Mouse (Mus musculus): ENCODE data around the gene Cdh18. TPM values are rescaled to one million over a fixed set of nuclear protein-coding genes. Genes with fewer than 3 reads are reported as not detected.
"Not testable (repeated sequence)": the region's sequence is repeated elsewhere in the genome, so short reads cannot be mapped to it uniquely, and the experiment has no call there.

Cdh18 gene
- polyA plus RNA-seq (2015; fragmentation: Nextera tagmentation; extraction: Ambion mirVana) = 0.21 TPM in 1 of 2 replicates, not detected in the other

- WGBS = 59% methylated on average over 5 of the region's 5 CpGs
These were observed at the start of gene Cdh18 for GRCm38 (mm10) chr15:22548711-22549271. TSS of gene Cdh18 (plus strand) at chr15:22549022.

GRCm38 (mm10) chr15:22511271-22511670 is 37.6 kb upstream of the Cdh18 start:
- Histone ChIP-seq H3K36me3 (no peaks in the 10 kb centered on the region), H3K27ac (replicated peaks) (no peak overlapping the region), H3K4me1 (no peaks in the 10 kb centered on the region), H3K4me3 (no peak overlapping the region), H3K9me3 (no peaks in the 10 kb centered on the region), H3K27me3 (replicated peaks) (no peaks in the 10 kb centered on the region), H3K4me2 (no peak overlapping the region), H3K9ac (no peak overlapping the region)
- ATAC-seq (ENCODE audit: extremely low read depth, insufficient number of reproducible peaks, low FRiP score, low TSS enrichment) = no peak

More at GRCm38 (mm10) chr15:22548711-22549271, at the start of gene Cdh18:
- Histone ChIP-seq H3K4me2 (no peak within 1 kb of the TSS), H3K4me3 (no peak within 1 kb of the TSS), H3K36me3 (no peaks in the 10 kb centered on the region), H3K27ac (replicated peaks) (no peak within 1 kb of the TSS), H3K27me3 (replicated peaks) (no peaks in the 10 kb centered on the region), H3K4me1 (no peaks in the 10 kb centered on the region), H3K9me3 (no peaks in the 10 kb centered on the region), H3K9ac (no peak within 1 kb of the TSS)
- ATAC-seq (ENCODE audit: extremely low read depth, insufficient number of reproducible peaks, low FRiP score, low TSS enrichment) = no peak

GRCm38 (mm10) chr15:22535828-22536227 is 13.0 kb upstream of the Cdh18 start:
- WGBS = 44% methylated on average over 2 of the region's 2 CpGs
- Histone ChIP-seq H3K4me3 (no peak overlapping the region), H3K27me3 (replicated peaks) (no peaks in the 10 kb centered on the region), H3K36me3 (no peaks in the 10 kb centered on the region), H3K9ac (no peak overlapping the region), H3K9me3 (no peaks in the 10 kb centered on the region), H3K4me1 (no peaks in the 10 kb centered on the region), H3K27ac (replicated peaks) (no peak overlapping the region), H3K4me2 (no peak overlapping the region)
- ATAC-seq (ENCODE audit: extremely low read depth, insufficient number of reproducible peaks, low FRiP score, low TSS enrichment) = no peak

- no peak overlapping the region for H3K27ac ChIP-seq (replicated peaks)
- no peak overlapping the region for H3K4me3 ChIP-seq
- no peak overlapping the region for H3K9ac ChIP-seq
- H3K4me1 ChIP-seq = no peaks in the 10 kb centered on the region
- no peak overlapping the region for H3K4me2 ChIP-seq
- H3K36me3 ChIP-seq = no peaks in the 10 kb centered on the region
- 0 out of 2 replicates have a peak, but pooled peaks cover 6% of the 10 kb centered on the region for H3K9me3 ChIP-seq
- 9% methylated on average over 4 of the region's 4 CpGs for WGBS
- no peaks in the 10 kb centered on the region for H3K27me3 ChIP-seq (replicated peaks)
- ATAC-seq (ENCODE audit: extremely low read depth, insufficient number of reproducible peaks, low FRiP score, low TSS enrichment) = no peak
These were observed 29.3 kb downstream of the Cdh18 start for GRCm38 (mm10) chr15:22577974-22578616.

- Histone ChIP-seq H3K4me1 (no peaks in the 10 kb centered on the region), H3K9me3 (0 out of 2 replicates have a peak, but pooled peaks cover 6% of the 10 kb centered on the region), H3K9ac (no peak overlapping the region), H3K36me3 (no peaks in the 10 kb centered on the region), H3K4me2 (no peak overlapping the region), H3K4me3 (no peak overlapping the region), H3K27me3 (replicated peaks) (no peaks in the 10 kb centered on the region), H3K27ac (replicated peaks) (no peak overlapping the region)
- 21% methylated on average over 3 of the region's 3 CpGs for WGBS
- ATAC-seq (ENCODE audit: extremely low read depth, insufficient number of reproducible peaks, low FRiP score, low TSS enrichment) = no peak
These were observed 29.8 kb downstream of the Cdh18 start for GRCm38 (mm10) chr15:22578617-22578990.

- Histone ChIP-seq H3K27me3 (replicated peaks) (no peaks in the 10 kb centered on the region), H3K36me3 (no peaks in the 10 kb centered on the region), H3K4me1 (no peaks in the 10 kb centered on the region), H3K27ac (replicated peaks) (no peak overlapping the region), H3K9ac (no peak overlapping the region), H3K9me3 (no peaks in the 10 kb centered on the region), H3K4me2 (no peak overlapping the region), H3K4me3 (no peak overlapping the region)
- no peak for ATAC-seq (ENCODE audit: extremely low read depth, insufficient number of reproducible peaks, low FRiP score, low TSS enrichment)
- WGBS = 81% methylated on average over 1 of the region's 1 CpGs
These were observed 35.8 kb downstream of the Cdh18 start for GRCm38 (mm10) chr15:22584667-22585066.

- no peaks in the 10 kb centered on the region for H3K4me1 ChIP-seq
- no peaks in the 10 kb centered on the region for H3K9me3 ChIP-seq
- no peak overlapping the region for H3K4me3 ChIP-seq
- H3K9ac ChIP-seq = no peak overlapping the region
- H3K36me3 ChIP-seq = no peaks in the 10 kb centered on the region
- no peak for ATAC-seq (ENCODE audit: extremely low read depth, insufficient number of reproducible peaks, low FRiP score, low TSS enrichment)
- no peak overlapping the region for H3K4me2 ChIP-seq
- 54% methylated on average over 2 of the region's 2 CpGs for WGBS
- no peak overlapping the region for H3K27ac ChIP-seq (replicated peaks)
- no peaks in the 10 kb centered on the region for H3K27me3 ChIP-seq (replicated peaks)
These were observed 167.6 kb downstream of the Cdh18 start for GRCm38 (mm10) chr15:22716376-22716775.

- WGBS = 69% methylated on average over 3 of the region's 3 CpGs
- no peaks in the 10 kb centered on the region for H3K4me1 ChIP-seq
These were observed 168.9 kb downstream of the Cdh18 start for GRCm38 (mm10) chr15:22717681-22718080.

GRCm38 (mm10) chr15:22726574-22726973 is 177.8 kb downstream of the Cdh18 start:
- Histone ChIP-seq H3K36me3 (no peaks in the 10 kb centered on the region), H3K4me2 (no peak overlapping the region), H3K9ac (no peak overlapping the region), H3K27ac (replicated peaks) (no peak overlapping the region), H3K9me3 (no peaks in the 10 kb centered on the region), H3K4me3 (no peak overlapping the region), H3K4me1 (no peaks in the 10 kb centered on the region), H3K27me3 (replicated peaks) (no peaks in the 10 kb centered on the region)
- ATAC-seq (ENCODE audit: extremely low read depth, insufficient number of reproducible peaks, low FRiP score, low TSS enrichment) = no peak
- 57% methylated on average over 1 of the region's 1 CpGs for WGBS

More at GRCm38 (mm10) chr15:22717681-22718080, 168.9 kb downstream of the Cdh18 start:
- Histone ChIP-seq H3K9me3 (no peaks in the 10 kb centered on the region), H3K4me2 (no peak overlapping the region), H3K4me3 (no peak overlapping the region), H3K27ac (replicated peaks) (no peak overlapping the region), H3K36me3 (no peaks in the 10 kb centered on the region), H3K27me3 (replicated peaks) (no peaks in the 10 kb centered on the region), H3K9ac (no peak overlapping the region)
- ATAC-seq (ENCODE audit: extremely low read depth, insufficient number of reproducible peaks, low FRiP score, low TSS enrichment) = no peak

GRCm38 (mm10) chr15:22733039-22733438 is 184.2 kb downstream of the Cdh18 start:
- Histone ChIP-seq H3K4me1 (no peaks in the 10 kb centered on the region), H3K27ac (replicated peaks) (no peak overlapping the region), H3K4me3 (no peak overlapping the region), H3K36me3 (no peaks in the 10 kb centered on the region), H3K9ac (no peak overlapping the region), H3K27me3 (replicated peaks) (no peaks in the 10 kb centered on the region), H3K4me2 (no peak overlapping the region), H3K9me3 (no peaks in the 10 kb centered on the region)
- no peak for ATAC-seq (ENCODE audit: extremely low read depth, insufficient number of reproducible peaks, low FRiP score, low TSS enrichment)

- no peak overlapping the region for H3K27ac ChIP-seq (replicated peaks)
- no peak for ATAC-seq (ENCODE audit: extremely low read depth, insufficient number of reproducible peaks, low FRiP score, low TSS enrichment)
- H3K9ac ChIP-seq = no peak overlapping the region
- H3K36me3 ChIP-seq = no peaks in the 10 kb centered on the region
- H3K4me2 ChIP-seq = no peak overlapping the region
- no peaks in the 10 kb centered on the region for H3K27me3 ChIP-seq (replicated peaks)
- H3K4me3 ChIP-seq = no peak overlapping the region
- H3K9me3 ChIP-seq = no peaks in the 10 kb centered on the region
- H3K4me1 ChIP-seq = no peaks in the 10 kb centered on the region
- WGBS = 50% methylated on average over 3 of the region's 3 CpGs
These were observed 187.3 kb downstream of the Cdh18 start for GRCm38 (mm10) chr15:22736165-22736564.

- not testable (repeated sequence) for H3K9ac ChIP-seq; H3K9me3 ChIP-seq; H3K27ac ChIP-seq (replicated peaks); ATAC-seq (ENCODE audit: extremely low read depth, insufficient number of reproducible peaks, low FRiP score, low TSS enrichment); H3K4me2 ChIP-seq; H3K27me3 ChIP-seq (replicated peaks); H3K4me1 ChIP-seq; H3K36me3 ChIP-seq; H3K4me3 ChIP-seq
These were observed 212.4 kb downstream of the Cdh18 start for GRCm38 (mm10) chr15:22761257-22761656.
